Mouse (Mus musculus): Measurements from ENCODE around the gene Car3.

Gene Car3

DNA sequence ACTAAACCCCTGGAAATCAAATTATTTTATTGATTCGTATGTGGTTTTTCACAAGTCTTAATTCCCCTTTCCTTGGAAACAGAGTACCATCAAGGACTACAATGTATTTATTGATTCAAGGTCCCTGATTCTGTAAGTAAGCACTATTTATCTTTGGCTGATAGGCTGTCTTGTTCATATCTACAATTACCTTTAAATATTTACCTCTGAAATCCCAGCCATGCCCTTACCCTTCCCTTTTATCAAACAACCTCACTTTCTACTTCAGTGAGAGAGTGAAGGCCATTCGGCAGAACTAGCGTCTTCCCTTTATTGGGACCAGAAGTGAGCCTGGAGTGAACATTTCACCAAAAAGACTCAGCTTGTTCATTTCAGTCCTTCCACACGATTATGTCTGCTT, 50.5 kb downstream of the Car3 start:
- DNase-seq = no peak

DNA sequence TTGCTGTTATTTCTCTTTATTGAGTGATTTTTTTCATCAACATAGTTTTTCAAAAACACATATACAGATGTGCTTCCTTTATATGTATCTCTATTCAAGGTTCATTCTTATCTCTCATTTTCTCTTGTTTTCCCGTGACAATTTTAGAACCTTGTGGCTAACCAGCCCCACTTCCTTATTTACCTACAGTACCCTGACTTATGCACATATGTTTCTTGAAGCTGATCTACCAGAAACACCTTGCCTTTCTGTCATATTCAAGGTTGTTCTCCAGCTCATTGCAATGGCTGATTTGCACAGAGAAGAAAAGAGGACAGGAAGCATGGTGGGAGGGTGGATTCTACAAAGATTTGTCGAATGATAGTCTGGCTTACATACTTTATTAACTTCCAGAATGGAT, 52.0 kb downstream of the Car3 start:
- no peak for DNase-seq

DNA sequence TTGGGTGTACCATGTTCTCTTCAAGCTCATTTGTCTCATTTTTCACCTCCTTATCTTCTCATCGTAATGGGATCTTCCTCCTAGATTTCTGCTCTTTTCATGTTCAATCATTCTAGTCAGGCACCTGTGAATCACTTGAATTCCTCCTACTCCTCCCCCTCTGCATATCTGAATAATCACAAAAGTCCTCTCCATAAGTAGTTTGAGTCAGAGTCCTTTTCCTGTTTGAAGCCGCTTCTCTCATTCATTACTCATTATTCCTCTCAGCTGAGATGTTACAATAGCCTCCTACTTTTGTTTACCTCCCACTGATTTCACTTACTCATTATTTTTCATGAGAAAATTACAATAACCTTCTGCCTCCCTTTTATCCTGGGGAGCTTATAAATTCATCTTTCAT, 53.9 kb downstream of the Car3 start:
- no peak for DNase-seq
